Mouse (Mus musculus) central nervous system, embryonic 18 days (tissue): Measurements from ENCODE around the gene Rbm12b1. TPM values are rescaled to one million over a fixed set of nuclear protein-coding genes. Genes with fewer than 3 reads are reported as not detected.

Source experiments
- polyA plus RNA-seq: library from polyadenylated mRNA; depleted of rRNA; stranded (reverse); fragments of >200 nt; gene quantifications from 2 replicates; pipeline ENCODE4 v1.2.3, GENCODE M21; 2012; rRNA removed

The Rbm12b1 gene
- 18.2 and 18.9 TPM in 2 replicates for polyA plus RNA-seq

GRCm38 (mm10) chr4:12140141-12140567 lies at the start of gene Rbm12b1:
Gene Rbm12b1, plus strand, starts transcription at chr4:12140264.

GRCm38 (mm10) chr4:12171318-12172091 lies 31.4 kb downstream of the Rbm12b1 start, which contains the start of gene Fam92a:
Gene Fam92a, minus strand, starts transcription at chr4:12172015.

Other genes starting within 250 kb of the Rbm12b1 start
- 0.05 TPM in 1 of 2 replicates, not detected in the other for gene Gm10604, start 159.0 kb upstream of the Rbm12b1 start, polyA plus RNA-seq
- 18.0 and 21.6 TPM in 2 replicates for gene Rbm12b2, start 50.8 kb upstream of the Rbm12b1 start, polyA plus RNA-seq
- 77.2 and 82.5 TPM in 2 replicates for gene Fam92a, start 31.8 kb downstream of the Rbm12b1 start, polyA plus RNA-seq